Mouse (Mus musculus) right cerebral cortex, adult 2 months (tissue): ENCODE measurements at regions not wholly inside any gene's neighbourhood (a gene's known extent, or its start where the extent isn't known, plus 50 kb on each side); places are given as distances from the start of the nearest gene placed in this dataset.
A peak's percentile ranks its signal among the peaks of the same experiment; 100 is the strongest.

ENCODE experiments used
- DNase-seq, 2 experiments: peaks; one replicate each; pipeline ENCODE4 v3.0.0; 2021 to 2022; ENCODE audit warnings: low spot score in 2 of 2

DNA sequence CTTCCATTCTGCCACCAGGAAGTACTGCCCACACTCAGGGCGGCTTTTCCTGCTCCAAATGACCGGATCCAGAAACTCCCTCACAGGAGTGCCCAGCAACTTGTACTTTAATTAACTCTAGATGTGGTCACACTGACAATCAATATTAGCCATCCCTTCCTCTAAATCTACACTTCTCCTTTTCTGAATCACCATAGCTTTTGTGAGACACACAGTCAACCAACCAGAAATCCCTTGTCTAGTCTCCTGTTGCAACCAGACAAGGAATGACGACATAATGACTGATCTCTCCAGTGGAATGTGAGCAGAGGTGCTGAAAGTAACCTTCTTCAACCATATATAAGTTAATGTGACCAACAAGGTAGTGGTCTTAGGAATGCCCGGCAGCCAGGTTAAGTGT, 277.0 kb upstream of the Acvr2a start:
- no peak for DNase-seq

GRCm38 (mm10) chr2:48538668-48539341, 275.1 kb upstream of the Acvr2a start:
- peak; percentile 14 to 31 for DNase-seq

- DNase-seq = no peak
These were observed 274.3 kb upstream of the Acvr2a start for GRCm38 (mm10) chr2:48539465-48540055.

DNA sequence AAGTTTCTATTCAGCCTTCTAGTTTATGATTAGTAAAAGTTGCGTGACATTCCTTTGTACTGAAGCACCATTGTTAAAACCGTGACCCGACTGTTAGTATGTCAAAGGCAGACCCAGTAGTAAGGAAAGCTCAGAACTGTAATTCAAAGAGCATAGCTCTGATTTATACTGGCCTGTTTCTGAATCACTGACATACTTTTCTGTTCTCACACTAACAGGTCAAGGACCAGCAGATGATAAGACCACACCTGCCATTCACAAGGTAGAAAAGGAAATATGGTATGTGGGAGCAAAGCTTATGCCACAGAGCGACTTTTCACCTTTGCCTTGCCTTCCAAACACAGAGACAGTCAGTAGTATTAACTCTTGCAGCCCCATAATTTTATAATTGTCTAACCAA, 269.5 kb upstream of the Acvr2a start:
- no peak for DNase-seq

- DNase-seq = no peak
These were observed 268.8 kb upstream of the Acvr2a start for GRCm38 (mm10) chr2:48545072-48545471.

DNA sequence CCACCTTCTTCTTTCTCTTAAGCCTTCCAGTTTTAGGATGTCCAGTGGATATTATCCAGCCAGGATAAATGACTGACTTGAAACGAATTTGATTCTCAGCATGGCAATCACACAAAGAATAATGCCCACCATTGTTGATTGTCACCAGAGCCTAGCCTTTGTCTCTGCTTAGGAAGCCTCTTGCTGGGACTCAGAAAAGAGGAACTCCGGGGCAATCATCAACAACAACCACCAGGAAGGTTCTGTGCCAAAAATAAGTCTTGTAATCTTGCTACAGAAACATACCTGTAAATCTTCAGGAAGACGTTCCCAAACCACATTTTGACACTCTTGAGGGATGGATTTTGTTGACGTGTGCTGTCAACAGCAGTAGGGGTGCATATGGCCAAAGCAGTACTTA, 268.2 kb upstream of the Acvr2a start:
- DNase-seq = no peak

DNA sequence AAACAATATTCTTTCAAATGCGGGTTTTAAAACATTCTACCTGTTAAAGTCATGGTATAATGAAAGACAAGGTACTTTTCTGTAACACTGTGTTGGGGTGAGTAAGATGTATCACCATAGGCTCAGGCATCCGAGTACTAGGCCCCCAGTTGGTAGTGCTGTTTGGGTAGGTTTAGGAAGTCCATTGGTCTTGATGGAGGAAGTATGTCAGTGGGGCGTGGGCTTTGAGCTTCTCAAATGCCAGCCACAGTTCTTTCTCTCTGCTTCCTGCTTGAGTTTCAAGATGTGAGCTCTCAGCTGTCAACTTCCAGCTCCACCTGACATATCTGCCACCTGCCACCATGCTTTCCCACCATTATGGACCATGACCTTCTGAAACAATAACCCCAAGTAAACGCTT, 267.7 kb upstream of the Acvr2a start:
- DNase-seq = no peak

- DNase-seq = no peak
These were observed 257.3 kb upstream of the Acvr2a start for GRCm38 (mm10) chr2:48556600-48556999.

- DNase-seq = no peak
These were observed 256.8 kb upstream of the Acvr2a start for GRCm38 (mm10) chr2:48557123-48557522.

- DNase-seq = no peak
These were observed 255.3 kb upstream of the Acvr2a start for GRCm38 (mm10) chr2:48558641-48559040.

DNA sequence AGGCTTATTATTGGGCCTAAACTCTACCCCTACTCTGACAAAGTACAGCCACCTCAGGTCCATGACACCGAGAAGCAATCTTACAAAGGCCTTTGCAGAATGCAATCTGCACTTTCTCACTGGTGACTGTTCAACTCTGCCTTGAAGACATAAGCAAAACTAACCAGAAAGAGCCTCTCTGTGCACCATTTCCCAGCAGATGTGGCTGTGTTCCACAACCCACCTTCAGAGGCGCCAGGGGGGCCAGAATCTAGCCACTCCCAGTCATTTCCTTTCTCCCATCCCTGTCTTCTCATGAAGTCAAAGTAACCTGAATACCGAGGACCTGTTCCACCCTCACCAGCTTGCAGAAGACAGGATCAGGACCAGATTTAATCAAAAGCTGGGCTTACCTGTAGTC, 250.3 kb upstream of the Acvr2a start:
- DNase-seq = no peak

DNA sequence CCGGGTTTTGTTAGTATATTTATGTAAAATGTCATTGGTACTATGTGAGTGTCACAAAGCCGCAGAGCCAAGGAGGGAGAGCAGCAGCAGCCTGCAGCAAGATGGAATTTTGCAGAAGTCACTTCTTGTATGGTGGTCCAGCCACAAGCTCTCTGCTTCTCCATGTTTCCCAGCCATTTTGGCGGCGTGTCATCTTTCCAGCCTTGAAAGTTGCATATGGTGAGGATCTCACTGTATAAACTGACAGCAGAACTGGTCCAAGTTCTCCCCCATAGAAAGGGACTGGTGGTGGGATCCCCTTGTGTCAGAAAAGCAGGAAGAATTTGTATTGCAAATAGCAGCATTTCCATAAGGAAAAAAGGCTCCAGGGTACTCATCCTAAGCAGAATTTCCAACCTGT, 249.7 kb upstream of the Acvr2a start:
- DNase-seq = no peak

DNA sequence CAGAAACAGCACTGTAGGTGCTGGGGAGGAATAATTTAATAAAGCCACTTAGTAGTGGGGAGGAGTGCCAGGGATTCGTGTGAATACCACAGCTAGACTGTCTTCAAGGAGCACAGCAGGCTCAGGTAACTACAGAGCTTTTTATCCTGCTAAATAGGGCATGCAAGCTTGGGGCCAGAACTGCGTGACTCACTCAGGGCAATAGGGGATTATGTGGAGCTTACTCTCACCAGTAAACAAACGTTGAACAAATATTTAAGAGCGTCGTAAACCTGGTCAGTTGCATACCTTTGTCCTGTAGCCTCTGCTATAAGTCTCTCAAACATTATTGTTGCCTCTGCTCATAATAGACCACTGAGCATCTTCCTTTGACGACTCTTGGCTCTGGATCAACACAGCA, 246.0 kb upstream of the Acvr2a start:
- no peak for DNase-seq

- DNase-seq = no peak
These were observed 227.6 kb upstream of the Acvr2a start for GRCm38 (mm10) chr2:48586162-48586830.

DNA sequence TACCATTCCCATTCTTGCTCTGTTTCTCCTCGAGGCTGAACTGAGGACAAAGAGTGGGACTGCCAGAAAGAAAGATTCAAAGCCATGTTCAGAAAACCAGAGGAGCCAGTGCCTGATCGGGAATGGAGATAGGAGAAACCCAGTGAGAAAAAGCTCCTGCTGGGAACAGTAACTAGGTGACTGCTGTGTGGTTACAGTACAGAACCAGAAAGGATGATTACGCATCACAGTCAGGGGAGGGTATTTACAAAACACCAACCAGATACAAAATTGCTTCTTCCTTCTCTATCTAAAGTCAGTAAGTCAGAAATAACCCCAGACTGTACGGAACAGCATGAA, 227.1 kb upstream of the Acvr2a start:
- DNase-seq = peak in 1 of 2 experiments; percentile 15

DNA sequence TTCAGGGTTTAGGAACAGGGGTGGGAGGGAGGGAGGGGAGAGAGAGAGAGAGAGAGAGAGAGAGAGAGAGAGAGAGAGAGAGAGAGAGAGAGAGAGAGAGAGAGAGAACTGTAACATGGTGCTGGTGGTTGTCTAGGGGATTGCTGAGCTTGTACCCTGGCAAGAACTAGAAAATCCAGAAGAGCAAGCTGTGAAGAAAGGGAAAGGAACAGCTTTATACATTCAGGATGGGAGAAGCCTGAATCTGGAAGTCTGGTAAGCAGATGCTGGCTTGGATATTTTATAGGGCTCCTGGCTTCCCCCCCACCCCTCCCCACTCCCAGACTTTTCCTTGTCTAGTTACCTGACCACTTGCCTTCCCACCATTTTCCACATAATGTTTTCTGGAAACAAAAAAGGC, 224.2 kb upstream of the Acvr2a start:
- no peak for DNase-seq

- no peak for DNase-seq
These were observed 215.9 kb upstream of the Acvr2a start for GRCm38 (mm10) chr2:48597793-48598583.

DNA sequence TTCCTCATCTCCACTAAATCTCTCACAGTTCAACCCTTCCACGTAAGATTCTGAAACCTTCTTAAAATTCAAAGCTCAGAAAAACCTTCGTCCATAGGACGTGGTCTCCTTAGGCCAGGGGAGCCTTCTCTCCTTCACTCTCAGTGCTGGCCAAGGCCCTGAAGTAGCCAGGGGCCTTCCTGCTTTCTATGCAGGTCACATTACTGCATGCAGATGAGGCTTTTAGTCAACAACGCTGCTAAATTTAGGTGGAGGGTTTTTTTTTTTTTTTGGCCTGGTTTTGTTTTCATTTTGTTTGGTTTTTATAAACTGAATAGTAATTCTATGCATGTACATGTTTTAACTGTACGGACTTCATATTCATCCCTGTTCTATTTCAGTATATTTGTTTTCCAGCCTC, 214.5 kb upstream of the Acvr2a start:
- no peak for DNase-seq

DNA sequence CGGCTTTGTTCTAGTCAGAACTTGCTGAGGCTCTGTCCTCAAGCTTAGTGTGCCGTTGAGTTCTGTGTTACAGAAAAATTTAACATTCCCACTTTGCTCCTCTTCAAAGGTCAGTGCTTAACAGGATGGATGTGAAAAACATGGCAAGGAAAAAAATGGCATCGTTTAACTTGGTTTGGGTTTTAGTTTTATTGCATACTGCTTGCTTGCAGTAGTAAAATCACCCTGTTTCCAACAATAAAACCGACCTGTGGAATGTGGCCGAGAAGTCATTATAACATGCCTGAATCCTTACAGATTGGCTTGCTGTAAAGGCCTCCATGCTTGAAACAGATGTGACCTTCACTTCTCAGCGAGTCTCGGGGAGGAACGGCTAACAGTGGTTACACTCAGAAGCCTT, 212.1 kb upstream of the Acvr2a start:
- DNase-seq = no peak

DNA sequence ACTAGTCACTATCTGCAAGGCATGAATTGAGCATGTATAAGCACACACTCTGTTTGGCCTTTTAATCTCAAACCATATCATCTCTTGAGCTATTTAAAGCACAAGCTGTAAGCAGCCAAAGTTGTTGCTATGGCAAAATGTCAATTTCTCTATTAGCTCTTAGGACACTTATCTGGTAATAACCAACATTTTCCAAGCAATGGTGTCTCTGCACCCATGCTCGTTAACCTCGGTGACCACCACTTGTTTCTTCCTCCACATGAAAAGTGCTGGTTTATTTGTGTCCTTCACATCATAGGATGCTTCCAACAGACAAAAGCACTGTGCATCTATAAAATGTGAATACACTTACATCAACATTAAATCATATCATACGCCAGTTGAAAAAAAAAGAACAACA, 204.4 kb upstream of the Acvr2a start:
- DNase-seq = no peak

GRCm38 (mm10) chr2:48612251-48612650, 201.7 kb upstream of the Acvr2a start:
- no peak for DNase-seq

- no peak for DNase-seq
These were observed 196.7 kb upstream of the Acvr2a start for GRCm38 (mm10) chr2:48617141-48617699.
